Mouse (Mus musculus) heart, postnatal 10 days (tissue): ENCODE measurements around the gene Radil. TPM values are rescaled to one million over a fixed set of nuclear protein-coding genes. Genes with fewer than 3 reads are reported as not detected.

Experiments
- DNase-seq, 2 experiments: peaks; one replicate each; pipeline ENCODE4 v3.0.0; 2021
- intact Hi-C: fragments of 180-260 bp; cut with DNase I; formaldehyde crosslinking; loops from one replicate; pipeline ENCODE4 v1.15.1; 2025
- total RNA-seq, 2 experiments: library from RNA; stranded (reverse); gene quantifications; 2 replicates each; pipeline ENCODE4 v1.2.3; 2021

Gene Radil
- total RNA-seq, 2 experiments from 2014 or later, result 2.8 to 3.4 TPM

- DNase-seq, result no peak
- intact Hi-C loops, result no loop called here
Measured at GRCm38 (mm10) chr5:142489955-142490707, 60.8 kb downstream of the Radil start.

- intact Hi-C loops, result no loop called here
- DNase-seq, result no peak
Measured at GRCm38 (mm10) chr5:142486654-142487053, 64.2 kb downstream of the Radil start.

GRCm38 (mm10) chr5:142483581-142483980, 67.3 kb downstream of the Radil start:
- no peak for DNase-seq
- intact Hi-C loops, result loop anchor here (5.0 kb wide), 1 partner anchor 139 kb away; no protein-coding TSS in a partner anchor

- no peak for DNase-seq
- intact Hi-C loops, result loop anchor here (5.0 kb wide), 1 partner anchor 140 kb away; no protein-coding TSS in a partner anchor
Measured at GRCm38 (mm10) chr5:142482512-142482911, 68.4 kb downstream of the Radil start.

- peak; percentile 83 to 92 for DNase-seq
- intact Hi-C loops, result loop anchor here (2.0 kb wide), 2 partner anchors 72 to 240 kb away; partner anchors contain the start of gene Radil
Measured at GRCm38 (mm10) chr5:142478829-142479435, 72.0 kb downstream of the Radil start.

- no peak for DNase-seq
- intact Hi-C loops, result loop anchor here (2.0 kb wide), 2 partner anchors 73 to 241 kb away; partner anchors contain the start of gene Radil
Measured at GRCm38 (mm10) chr5:142477866-142478615, 72.9 kb downstream of the Radil start.

- peak; percentile 32 to 42 for DNase-seq
- intact Hi-C loops, result no loop called here
Measured at GRCm38 (mm10) chr5:142477346-142477745, 73.6 kb downstream of the Radil start.

- no peak for DNase-seq
- intact Hi-C loops, result no loop called here
Measured at GRCm38 (mm10) chr5:142475669-142476068, 75.2 kb downstream of the Radil start.

GRCm38 (mm10) chr5:142473696-142474095, 77.2 kb downstream of the Radil start:
- no peak for DNase-seq
- intact Hi-C loops, result no loop called here

GRCm38 (mm10) chr5:142469796-142470195, 81.1 kb downstream of the Radil start:
- peak; percentile 66 to 72 for DNase-seq
- intact Hi-C loops, result no loop called here

GRCm38 (mm10) chr5:142468375-142468774, 82.5 kb downstream of the Radil start:
- intact Hi-C loops, result no loop called here

GRCm38 (mm10) chr5:142463461-142464454, 87.1 kb downstream of the Radil start, which contains the start of gene Ap5z1:
Gene Ap5z1, plus strand, starts transcription at chr5:142463944.
- peak; percentile 94 to 95 for DNase-seq
- intact Hi-C loops, result no loop called here

More at GRCm38 (mm10) chr5:142468375-142468774, 82.5 kb downstream of the Radil start:
- no peak for DNase-seq

- intact Hi-C loops, result no loop called here
- no peak for DNase-seq
Measured at GRCm38 (mm10) chr5:142463011-142463410, 87.9 kb downstream of the Radil start.

GRCm38 (mm10) chr5:142462641-142462948, 88.3 kb downstream of the Radil start:
- intact Hi-C loops, result no loop called here
- DNase-seq, result no peak

- DNase-seq, result no peak
- intact Hi-C loops, result no loop called here
Measured at GRCm38 (mm10) chr5:142461942-142462640, 88.8 kb downstream of the Radil start.

- intact Hi-C loops, result no loop called here
- no peak for DNase-seq
Measured at GRCm38 (mm10) chr5:142459834-142460233, 91.1 kb downstream of the Radil start.

- intact Hi-C loops, result no loop called here
- DNase-seq, result no peak
Measured at GRCm38 (mm10) chr5:142458791-142459557, 91.9 kb downstream of the Radil start.

GRCm38 (mm10) chr5:142457345-142457744, 93.6 kb downstream of the Radil start:
- DNase-seq, result peak in 1 of 2 experiments; percentile 41
- intact Hi-C loops, result no loop called here

GRCm38 (mm10) chr5:142456318-142456717, 94.6 kb downstream of the Radil start:
- DNase-seq, result no peak
- intact Hi-C loops, result no loop called here
